Mouse (Mus musculus) ES-Bruce4 (cell line): ENCODE results near the gene Slc9a3r1.

ENCODE experiments used
- CTCF ChIP-seq: IDR thresholded peaks from one replicate; pipeline ENCODE4 v1.8.1; 2011; ENCODE audit warnings: low read depth, low read length
- EP300 ChIP-seq: IDR thresholded peaks from 2 replicates; pipeline ENCODE4 v1.6.1; 2011; ENCODE audit warnings: low read depth, low read length; ENCODE audit not compliant: insufficient read depth
- POLR2A ChIP-seq: IDR thresholded peaks from one replicate; pipeline ENCODE4 v1.8.1; 2011; ENCODE audit warnings: low read length; ENCODE audit not compliant: insufficient read depth

DNA sequence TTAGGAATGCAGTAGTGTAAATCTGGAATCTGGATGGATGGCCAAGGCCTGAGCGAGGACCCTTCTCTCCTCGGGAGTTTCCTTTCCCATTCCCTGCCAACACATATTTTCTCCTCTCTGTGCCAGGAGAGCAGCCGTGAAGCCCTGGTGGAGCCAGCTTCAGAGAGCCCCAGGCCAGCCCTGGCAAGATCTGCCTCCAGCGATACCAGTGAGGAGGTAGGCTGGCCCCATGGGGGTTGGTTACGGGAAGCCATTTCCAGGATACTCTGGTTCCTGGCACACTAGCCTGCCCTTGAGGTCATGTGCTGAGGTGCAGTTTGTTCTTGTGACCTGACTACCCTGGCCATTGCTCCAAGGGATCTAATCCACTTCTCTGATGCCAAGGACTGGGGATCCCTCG is 16.7 kb downstream of the Slc9a3r1 start:
- TF ChIP-seq EP300 (no peak), CTCF (no peak), POLR2A (no peak)
